Mouse (Mus musculus): ENCODE measurements around the gene Kdelr2.

DNA sequence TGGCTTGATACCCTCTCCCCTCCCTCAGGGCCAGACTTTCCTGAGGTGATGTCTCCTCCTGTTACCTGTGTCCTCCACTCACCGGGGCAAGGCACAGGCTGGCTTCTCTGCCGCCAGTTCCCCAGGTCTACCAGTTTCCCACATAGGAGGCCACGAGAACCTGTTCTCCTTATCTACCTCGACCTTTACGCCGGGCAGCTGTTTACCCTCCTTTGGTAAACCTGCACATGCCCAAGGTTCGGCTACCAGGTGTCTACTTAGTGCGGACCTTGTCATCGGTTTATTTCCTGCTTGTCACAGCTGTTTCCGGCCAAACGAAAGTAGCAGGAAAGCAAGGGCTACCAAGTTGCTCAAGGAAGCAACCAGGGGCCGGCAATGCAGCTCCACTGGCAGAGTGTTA lies 3.1 kb upstream of the Kdelr2 start:
- no peak for TF ChIP-seq CTCF (IDR thresholded peaks at IDR 0.05)
- no peak for TF ChIP-seq POLR2A (IDR thresholded peaks at IDR 0.05; ENCODE audit: insufficient read depth, low read depth, low read length)
- no peak for TF ChIP-seq EP300 (IDR thresholded peaks at IDR 0.05; ENCODE audit: insufficient read depth, low read depth, low read length)
